Mouse (Mus musculus) spleen, adult 2 months (tissue): ENCODE data around the gene Phpt1.

Source experiments
- CTCF ChIP-seq: fragments of 200-500 bp; IDR thresholded peaks from 2 replicates; pipeline ENCODE4 v1.5.1; 2011; ENCODE audit warnings: mild to moderate bottlenecking, inconsistent platforms; ENCODE audit not compliant: insufficient read depth, insufficient read length, insufficient replicate concordance; ENCODE audit errors: extremely low read depth
- POLR2A ChIP-seq: fragments of 200-500 bp; IDR thresholded peaks from 2 replicates; pipeline ENCODE4 v1.6.1; 2011; ENCODE audit warnings: low read depth, low read length, inconsistent platforms

DNA sequence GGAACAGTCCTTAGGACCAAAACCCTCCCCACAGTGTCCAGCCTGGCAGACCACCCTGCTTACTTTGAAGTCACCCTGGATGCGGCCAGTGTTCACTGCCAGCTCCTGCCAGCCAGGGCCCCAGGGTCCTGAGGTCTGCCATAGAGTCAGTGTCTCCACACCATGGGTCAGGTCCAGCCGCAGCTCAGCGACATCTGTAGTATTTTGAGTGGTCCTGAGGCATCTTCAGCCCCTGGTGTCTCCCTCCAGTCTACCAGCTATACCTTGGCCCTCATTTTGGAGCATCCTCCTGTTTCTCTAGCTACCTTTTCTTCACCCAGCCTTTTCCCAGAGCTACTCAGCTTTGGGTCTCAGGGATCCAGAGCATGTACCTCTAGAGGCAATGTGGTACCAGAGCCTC, 5.7 kb downstream of the Phpt1 start:
- TF ChIP-seq POLR2A (no peak), CTCF (no peak)
